Mouse (Mus musculus) thymus, adult 2 months (tissue): ENCODE measurements around the gene Rps6ka2. TPM values are rescaled to one million over a fixed set of nuclear protein-coding genes. Genes with fewer than 3 reads are reported as not detected.

Experiments used
- DNase-seq: peaks from one replicate; pipeline ENCODE4 v3.0.0; 2021
- H3K27ac ChIP-seq: fragments of 200-500 bp; 2 replicates; pipeline ENCODE4 v1.5.1; 2012; ENCODE audit warnings: low read length, control low read depth; ENCODE audit not compliant: control insufficient read depth, insufficient read depth
- H3K27me3 ChIP-seq: fragments of 200-500 bp; 2 replicates; pipeline ENCODE4 v1.6.1; 2012; ENCODE audit warnings: mild to moderate bottlenecking, low read length, moderate library complexity, mixed read lengths; ENCODE audit not compliant: control insufficient read depth, insufficient read depth
- H3K36me3 ChIP-seq: fragments of 200-500 bp; 2 replicates; pipeline ENCODE4 v1.6.1; 2012; ENCODE audit warnings: mild to moderate bottlenecking, low read length, moderate library complexity; ENCODE audit not compliant: control insufficient read depth, insufficient read depth
- H3K4me1 ChIP-seq: fragments of 200-500 bp; replicated peaks from 2 replicates; pipeline ENCODE4 v1.6.1; 2012; ENCODE audit warnings: low read length; ENCODE audit not compliant: control insufficient read depth, insufficient read depth
- H3K4me3 ChIP-seq: fragments of 200-500 bp; 2 replicates; pipeline ENCODE4 v1.5.1; 2012; ENCODE audit warnings: mild to moderate bottlenecking, low read length, control low read depth, moderate library complexity; ENCODE audit not compliant: control insufficient read depth, insufficient read depth
- CTCF ChIP-seq: fragments of 200-500 bp; IDR thresholded peaks from 2 replicates; pipeline ENCODE4 v1.5.1; 2012; ENCODE audit warnings: mild to moderate bottlenecking, control low read depth, low read length, moderate library complexity, borderline replicate concordance; ENCODE audit not compliant: control insufficient read depth, poor library complexity, insufficient read depth; ENCODE audit errors: extremely low read depth
- POLR2A ChIP-seq: fragments of 200-500 bp; IDR thresholded peaks from 2 replicates; pipeline ENCODE4 v1.6.1; 2012; ENCODE audit warnings: mild to moderate bottlenecking, low read length, control low read depth, moderate library complexity; ENCODE audit not compliant: control insufficient read depth, poor library complexity, insufficient read depth; ENCODE audit errors: extremely low read depth
- WGBS: fragments of 180-500 bp; shearing (Covaris S2); methylation state at CpG from one replicate; pipeline ENCODE4 v1.1.7; 2018; 5-methylcytosine and 5-hydroxymethylcytosine counted together
- polyA plus RNA-seq: library from polyadenylated mRNA; depleted of rRNA; stranded (reverse); fragments of >200 nt; gene quantifications from 2 replicates; pipeline ENCODE4 v1.2.3, GENCODE M21; 2012

The Rps6ka2 gene
- polyA plus RNA-seq, 1 experiment = 8.8 TPM

DNA sequence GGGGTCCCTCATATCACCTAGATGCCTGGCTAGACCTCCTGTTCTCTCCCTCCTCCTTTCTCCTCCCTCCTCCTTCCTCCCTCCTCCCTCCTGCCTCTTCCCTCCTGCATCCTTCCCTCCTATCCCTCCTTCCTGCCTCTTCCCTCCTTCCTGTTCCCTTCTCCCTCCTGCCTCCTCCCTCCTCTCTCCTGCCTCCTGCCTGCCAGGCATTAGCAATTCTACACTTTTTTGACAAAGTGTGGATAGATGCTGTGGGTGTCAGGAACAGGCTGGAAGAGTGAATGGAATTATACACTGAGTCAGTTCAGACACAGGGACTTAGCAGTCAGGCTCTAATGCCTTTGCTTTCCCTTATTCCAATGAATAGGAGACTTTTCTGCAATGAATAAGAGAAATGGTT is 63.3 kb downstream of the Rps6ka2 start:
- no peak overlapping the region for H3K4me3 ChIP-seq
- H3K4me1 ChIP-seq = no peaks in the 10 kb centered on the region
- no peak for TF ChIP-seq POLR2A
- no peak for TF ChIP-seq CTCF
- H3K36me3 ChIP-seq = no peaks in the 10 kb centered on the region
- no peaks in the 10 kb centered on the region for H3K27me3 ChIP-seq
- H3K27ac ChIP-seq = no peak overlapping the region
- no peak for DNase-seq

- H3K27ac ChIP-seq = no peak overlapping the region
- no peak for TF ChIP-seq CTCF
- no peak for TF ChIP-seq POLR2A
- no peak for DNase-seq
- H3K27me3 ChIP-seq = no peaks in the 10 kb centered on the region
- peaks cover 5% of the 10 kb centered on the region for H3K4me1 ChIP-seq
- no peaks in the 10 kb centered on the region for H3K36me3 ChIP-seq
- 98% methylated on average over 9 of the region's 9 CpGs for WGBS
- H3K4me3 ChIP-seq = no peak overlapping the region
These were observed 67.8 kb downstream of the Rps6ka2 start for GRCm38 (mm10) chr17:7237706-7238105.

DNA sequence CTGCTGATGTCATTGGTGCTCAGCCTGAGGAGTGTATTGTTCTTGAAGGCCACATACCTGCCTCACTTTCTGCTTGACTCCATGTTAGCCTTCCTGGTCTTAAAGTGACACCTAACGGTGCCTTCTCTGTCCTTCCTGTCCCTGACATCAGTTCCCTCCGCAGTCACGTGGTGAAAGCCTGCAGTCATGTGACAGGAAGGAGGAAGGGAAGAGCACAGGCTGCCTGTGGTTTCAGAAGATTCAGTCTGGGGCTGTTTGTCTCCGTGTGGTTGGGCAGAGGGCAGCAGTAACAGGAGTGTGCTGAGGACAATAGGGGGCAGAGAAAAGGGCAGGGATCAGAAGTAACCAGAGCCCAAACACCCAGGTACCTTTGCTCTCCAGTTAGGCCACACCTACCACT is 68.9 kb downstream of the Rps6ka2 start:
- TF ChIP-seq CTCF = no peak
- no peak for TF ChIP-seq POLR2A
- Histone ChIP-seq H3K4me3 (no peak overlapping the region), H3K27me3 (no peaks in the 10 kb centered on the region), H3K27ac (no peak overlapping the region), H3K36me3 (no peaks in the 10 kb centered on the region), H3K4me1 (peaks cover 5% of the 10 kb centered on the region)
- peak; percentile 25 for DNase-seq
- WGBS = 33% methylated on average over 4 of the region's 4 CpGs

DNA sequence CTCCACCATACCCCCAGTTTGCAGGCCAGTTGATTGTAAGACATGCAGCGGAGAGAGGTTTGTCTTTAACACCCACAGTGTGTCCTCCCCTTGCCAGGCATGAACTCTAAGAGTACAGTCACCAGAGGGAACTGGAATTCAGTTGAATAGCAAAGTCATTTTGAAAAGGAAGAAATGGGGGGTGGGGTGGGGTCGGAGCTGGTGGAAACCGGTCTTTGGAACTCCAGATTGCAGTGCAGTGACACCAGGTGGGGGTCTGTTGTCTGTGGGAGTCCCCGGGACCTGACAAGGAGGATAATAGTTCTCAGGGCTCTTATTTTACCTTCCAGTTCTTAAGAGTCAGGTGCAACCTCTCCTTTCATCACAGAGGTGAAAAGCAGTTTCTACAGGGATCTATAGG is 70.6 kb downstream of the Rps6ka2 start:
- no peak for DNase-seq
- no peak for TF ChIP-seq CTCF
- no peak for TF ChIP-seq POLR2A
- WGBS = 90% methylated on average over 4 of the region's 4 CpGs
- Histone ChIP-seq H3K4me1 (peaks cover 5% of the 10 kb centered on the region), H3K27ac (no peak overlapping the region), H3K36me3 (no peaks in the 10 kb centered on the region), H3K4me3 (no peak overlapping the region), H3K27me3 (no peaks in the 10 kb centered on the region)

- WGBS = 91% methylated on average over 6 of the region's 6 CpGs
- Histone ChIP-seq H3K4me3 (no peak overlapping the region), H3K36me3 (no peaks in the 10 kb centered on the region), H3K4me1 (no peaks in the 10 kb centered on the region), H3K27ac (no peak overlapping the region), H3K27me3 (no peaks in the 10 kb centered on the region)
- TF ChIP-seq POLR2A = no peak
- TF ChIP-seq CTCF = no peak
- DNase-seq = no peak
These were observed 75.2 kb downstream of the Rps6ka2 start for GRCm38 (mm10) chr17:7245078-7245477.

GRCm38 (mm10) chr17:7246893-7247556 is 77.1 kb downstream of the Rps6ka2 start:
- 86% methylated on average over 6 of the region's 6 CpGs for WGBS
- H3K27ac ChIP-seq = no peak overlapping the region
- no peaks in the 10 kb centered on the region for H3K4me1 ChIP-seq
- H3K36me3 ChIP-seq = no peaks in the 10 kb centered on the region
- DNase-seq = no peak
- TF ChIP-seq CTCF = no peak
- no peak for TF ChIP-seq POLR2A
- no peak overlapping the region for H3K4me3 ChIP-seq
- H3K27me3 ChIP-seq = no peaks in the 10 kb centered on the region

GRCm38 (mm10) chr17:7250373-7250772 is 80.5 kb downstream of the Rps6ka2 start:
- no peaks in the 10 kb centered on the region for H3K36me3 ChIP-seq
- H3K4me3 ChIP-seq = no peak overlapping the region
- H3K4me1 ChIP-seq = no peaks in the 10 kb centered on the region
- H3K27ac ChIP-seq = no peak overlapping the region
- DNase-seq = no peak
- WGBS = 93% methylated on average over 4 of the region's 4 CpGs
- H3K27me3 ChIP-seq = no peaks in the 10 kb centered on the region
- TF ChIP-seq CTCF = no peak
- TF ChIP-seq POLR2A = no peak
